Mouse (Mus musculus) midbrain, embryonic 11.5 days (tissue): ENCODE measurements at regions not wholly inside any gene's neighbourhood (a gene's known extent, or its start where the extent isn't known, plus 50 kb on each side); places are given as distances from the start of the nearest gene placed in this dataset.

Source experiments
- ATAC-seq: fragments of 200-750 bp; cut with Nextera tagmentation; 2 replicates; pipeline ENCODE4 v1.8.0; 2017; ENCODE audit warnings: moderate TSS enrichment, moderate library complexity; ENCODE audit not compliant: low FRiP score
- DNase-seq: peaks from one replicate; pipeline ENCODE4 v3.0.0; 2015; ENCODE audit warnings: low spot score; ENCODE audit errors: missing footprints
- H3K27ac ChIP-seq: fragments of 300-500 bp; sonication (generic); 2 replicates; pipeline ENCODE4 v1.5.1; 2014; ENCODE audit warnings: low read depth, low read length
- H3K27me3 ChIP-seq: fragments of 300-500 bp; sonication (generic); 2 replicates; pipeline ENCODE4 v1.6.1; 2014; ENCODE audit warnings: mild to moderate bottlenecking, low read length, moderate library complexity, mixed read lengths; ENCODE audit not compliant: control insufficient read depth, insufficient read depth
- H3K36me3 ChIP-seq: fragments of 300-500 bp; sonication (generic); 2 replicates; pipeline ENCODE4 v1.6.1; 2014; ENCODE audit warnings: mild to moderate bottlenecking, low read length, moderate library complexity, mixed read lengths; ENCODE audit not compliant: control insufficient read depth, insufficient read depth
- H3K4me1 ChIP-seq: fragments of 300-500 bp; sonication (generic); 2 replicates; pipeline ENCODE4 v1.6.1; 2014; ENCODE audit warnings: low read length; ENCODE audit not compliant: control insufficient read depth, insufficient read depth
- H3K4me2 ChIP-seq: fragments of 300-500 bp; sonication (generic); 2 replicates; pipeline ENCODE4 v1.6.1; 2014; ENCODE audit warnings: mild to moderate bottlenecking, moderate library complexity
- H3K4me3 ChIP-seq: fragments of 300-500 bp; sonication (generic); 2 replicates; pipeline ENCODE4 v1.5.1; 2014; ENCODE audit warnings: low read depth, low read length
- H3K9ac ChIP-seq: fragments of 300-500 bp; sonication (generic); 2 replicates; pipeline ENCODE4 v1.6.1; 2014; ENCODE audit warnings: low read length
- H3K9me3 ChIP-seq: fragments of 300-500 bp; sonication (generic); 2 replicates; pipeline ENCODE4 v1.6.1; 2016; ENCODE audit warnings: low read length; ENCODE audit not compliant: control insufficient read depth
- WGBS: fragments of 180-500 bp; shearing (Covaris S2); extraction: QIAGEN DNeasy Blood & Tissue Kit; methylation state at CpG from one replicate; pipeline ENCODE4 v1.1.7; 2014; 5-methylcytosine and 5-hydroxymethylcytosine counted together

DNA sequence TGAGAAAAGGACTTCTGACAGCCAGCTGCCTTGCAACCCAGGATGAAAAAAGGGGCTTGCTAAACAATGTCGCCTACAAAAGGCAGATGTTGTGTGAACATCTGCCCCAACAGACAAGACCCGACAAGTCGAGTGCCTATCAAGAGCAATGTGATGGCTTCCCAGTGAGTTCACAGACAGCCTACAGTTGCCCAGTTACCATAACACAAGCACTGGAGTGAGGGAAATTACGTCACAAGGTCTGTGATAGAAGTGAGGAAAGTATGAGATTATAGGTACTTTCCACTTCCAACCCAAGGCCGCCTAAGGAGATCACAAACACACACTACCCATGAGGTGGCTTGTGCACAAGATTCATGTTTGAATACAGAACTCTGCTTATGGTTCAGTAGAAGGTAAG lies 78.4 kb upstream of the 1700016C15Rik start:
- DNase-seq (no peak), ATAC-seq (no peak)
- H3K27me3 ChIP-seq: no peaks in the 10 kb centered on the region
- H3K27ac ChIP-seq: no peak overlapping the region
- 77% methylated on average over 5 of the region's 5 CpGs for whole genome bisulfite sequencing
- H3K9ac ChIP-seq: no peak overlapping the region
- no peaks in the 10 kb centered on the region for H3K9me3 ChIP-seq
- H3K4me2 ChIP-seq: no peak overlapping the region
- no peak overlapping the region for H3K4me3 ChIP-seq
- H3K36me3 ChIP-seq: no peaks in the 10 kb centered on the region
- no peaks in the 10 kb centered on the region; the same call in 1 of the 2 replicates for H3K4me1 ChIP-seq

DNA sequence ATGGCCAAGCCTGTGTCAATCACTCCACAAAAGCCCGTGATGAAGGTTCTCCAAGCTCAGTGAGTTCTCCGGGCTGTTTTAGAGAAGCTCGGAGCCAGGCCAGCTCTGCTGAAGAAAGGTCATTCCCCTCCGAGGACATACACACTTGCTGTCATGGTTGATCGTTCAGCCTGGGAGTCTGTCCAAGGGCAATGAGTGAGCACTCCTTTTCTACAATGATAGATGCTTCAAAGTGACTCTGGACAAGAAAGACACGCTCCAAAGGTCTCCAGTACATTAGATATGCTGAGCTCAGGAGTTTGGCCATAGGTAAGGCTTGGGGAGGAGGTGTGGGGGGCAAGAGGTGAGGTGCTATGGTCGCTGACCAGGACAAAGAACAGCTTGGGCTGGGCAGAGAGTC lies 66.5 kb upstream of the 1700016C15Rik start:
- DNase-seq (no peak), ATAC-seq (no peak)
- H3K4me1 ChIP-seq: no peaks in the 10 kb centered on the region
- H3K27ac ChIP-seq: no peak overlapping the region
- no peak overlapping the region for H3K4me2 ChIP-seq
- H3K36me3 ChIP-seq: no peaks in the 10 kb centered on the region
- H3K9ac ChIP-seq: no peak overlapping the region
- WGBS: 80% methylated on average over 7 of the region's 7 CpGs
- no peaks in the 10 kb centered on the region for H3K9me3 ChIP-seq
- no peaks in the 10 kb centered on the region for H3K27me3 ChIP-seq
- H3K4me3 ChIP-seq: no peak overlapping the region

DNA sequence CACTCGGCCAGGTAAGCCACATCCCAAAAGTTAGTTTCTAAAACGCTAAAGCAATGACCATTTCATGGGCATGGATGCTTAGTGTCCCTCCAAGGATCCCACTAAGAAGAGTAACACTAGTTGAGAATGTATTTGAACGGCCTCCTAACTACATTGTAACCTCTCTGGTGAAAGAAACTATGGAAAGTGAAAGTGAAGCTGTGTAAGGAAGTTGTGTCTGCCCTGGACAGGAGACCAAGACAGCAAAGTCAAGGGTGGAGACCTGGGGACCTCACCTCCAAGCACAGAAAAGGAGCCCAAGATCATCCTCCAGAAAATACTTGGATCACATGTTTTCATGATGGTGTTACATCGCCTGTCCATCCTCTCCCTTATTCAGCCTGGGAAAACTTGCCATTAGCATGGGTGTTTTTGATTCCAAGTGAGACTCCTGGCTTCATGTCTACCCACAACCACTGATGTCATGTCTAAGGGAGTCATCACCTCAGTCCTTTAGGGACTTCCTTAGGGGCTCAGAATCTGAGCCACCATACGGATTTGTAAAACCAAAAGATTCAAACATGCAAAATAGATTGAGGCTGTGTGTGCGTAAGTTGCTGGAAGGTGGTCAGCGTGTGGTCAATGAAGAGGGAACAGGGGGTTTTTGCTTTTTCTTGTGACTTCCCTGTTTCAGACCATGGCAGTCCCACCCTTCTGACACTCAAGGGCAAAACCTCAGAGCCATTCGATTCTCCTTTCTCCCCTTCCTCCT lies 62.4 kb upstream of the 1700016C15Rik start:
- Histone ChIP-seq H3K4me1 (no peaks in the 10 kb centered on the region), H3K27ac (no peak overlapping the region)
- 90% methylated on average over 8 of the region's 8 CpGs for WGBS

DNA sequence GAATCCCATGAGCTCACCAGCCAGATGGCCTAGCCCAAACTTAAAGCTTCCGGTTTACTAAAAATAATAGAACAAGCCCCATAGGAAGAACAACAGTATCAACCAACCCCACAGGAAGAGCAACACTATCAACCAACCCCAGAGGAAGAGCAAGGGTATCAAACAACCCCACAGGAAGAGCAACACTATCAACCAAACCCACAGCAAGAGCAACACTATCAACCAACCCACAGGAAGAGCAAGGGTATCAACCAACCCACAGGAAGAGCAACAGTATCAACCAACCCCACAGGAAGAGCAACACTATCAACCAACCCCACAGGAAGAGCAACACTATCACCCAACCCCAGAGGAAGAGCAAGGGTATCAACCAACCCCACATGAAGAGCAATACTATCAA lies 59.0 kb upstream of the 1700016C15Rik start:
- no peak for ATAC-seq
- DNase-seq: no peak
- WGBS: 94% methylated on average over 1 of the region's 1 CpGs

More for the DNA sequence above, 62.4 kb upstream of the 1700016C15Rik start:
- H3K4me2 ChIP-seq: no peak overlapping the region
- no peaks in the 10 kb centered on the region for H3K36me3 ChIP-seq
- DNase-seq (no peak), ATAC-seq (no peak)
- no peak overlapping the region for H3K4me3 ChIP-seq
- H3K9me3 ChIP-seq: no peaks in the 10 kb centered on the region
- H3K27me3 ChIP-seq: no peaks in the 10 kb centered on the region
- no peak overlapping the region for H3K9ac ChIP-seq

DNA sequence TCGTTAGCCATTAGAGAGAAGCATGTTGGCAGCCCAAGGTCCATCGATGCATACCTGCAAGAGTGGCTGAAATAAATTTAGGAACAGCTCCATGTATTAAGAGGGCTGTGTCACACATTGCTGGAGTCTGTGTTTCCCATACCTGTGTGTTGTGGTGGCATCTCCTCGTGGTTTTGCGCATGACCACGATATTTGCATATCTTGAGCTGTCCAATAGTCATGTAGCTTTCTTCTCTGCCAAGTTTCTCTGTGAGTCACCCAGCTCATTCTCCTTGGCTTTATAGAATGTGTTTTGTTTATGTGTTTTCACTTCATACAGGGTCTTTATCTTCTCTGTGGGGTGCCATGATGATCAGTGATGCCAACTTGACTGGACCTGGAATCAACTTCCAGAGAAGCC lies 53.0 kb upstream of the 1700016C15Rik start:
- no peaks in the 10 kb centered on the region for H3K27me3 ChIP-seq
- ATAC-seq: no peak
- H3K4me1 ChIP-seq: no peaks in the 10 kb centered on the region
- H3K4me3 ChIP-seq: no peak overlapping the region
- no peaks in the 10 kb centered on the region for H3K9me3 ChIP-seq
- no peak for DNase-seq
- H3K4me2 ChIP-seq: no peak overlapping the region
- H3K9ac ChIP-seq: no peak overlapping the region
- no peak overlapping the region for H3K27ac ChIP-seq
- no peaks in the 10 kb centered on the region for H3K36me3 ChIP-seq
- WGBS: 95% methylated on average over 5 of the region's 5 CpGs

More for the DNA sequence above, 59.0 kb upstream of the 1700016C15Rik start:
- Histone ChIP-seq H3K27me3 (no peaks in the 10 kb centered on the region), H3K4me1 (no peaks in the 10 kb centered on the region), H3K4me2 (no peak overlapping the region), H3K4me3 (no peak overlapping the region), H3K27ac (no peak overlapping the region), H3K9ac (no peak overlapping the region), H3K9me3 (no peaks in the 10 kb centered on the region), H3K36me3 (no peaks in the 10 kb centered on the region)

DNA sequence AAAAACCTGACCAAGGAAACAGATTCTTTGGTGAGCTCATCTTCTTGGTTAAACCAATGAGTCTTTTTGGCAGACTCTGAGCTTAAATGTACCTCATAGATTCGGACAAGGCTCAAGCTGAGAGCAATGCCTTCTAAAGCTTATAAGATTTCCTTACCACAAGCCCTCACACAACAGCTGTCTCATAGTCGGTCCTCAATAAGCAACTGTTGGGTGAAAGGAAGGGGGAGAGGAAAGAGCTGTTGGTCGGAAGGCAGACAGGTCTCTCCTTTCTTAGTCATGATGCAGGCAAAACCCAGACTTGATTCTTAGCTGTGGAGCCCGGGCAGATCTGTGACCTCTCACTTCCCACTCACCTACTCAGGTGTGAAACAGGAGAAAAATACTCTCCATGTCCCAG lies 50.8 kb upstream of the 1700016C15Rik start:
- no peak overlapping the region for H3K4me2 ChIP-seq
- no peak overlapping the region for H3K27ac ChIP-seq
- DNase-seq: no peak
- H3K9ac ChIP-seq: no peak overlapping the region
- H3K4me1 ChIP-seq: peaks cover 6% of the 10 kb centered on the region
- no peaks in the 10 kb centered on the region for H3K9me3 ChIP-seq
- H3K36me3 ChIP-seq: no peaks in the 10 kb centered on the region
- H3K27me3 ChIP-seq: no peaks in the 10 kb centered on the region
- H3K4me3 ChIP-seq: no peak overlapping the region
- whole genome bisulfite sequencing: 94% methylated on average over 4 of the region's 4 CpGs
- no peak for ATAC-seq
